Mouse (Mus musculus) heart, postnatal 10 days (tissue): Measurements from ENCODE around the gene Dnajc10. TPM values are rescaled to one million over a fixed set of nuclear protein-coding genes. Genes with fewer than 3 reads are reported as not detected.

ENCODE experiments used
- DNase-seq, 2 experiments: peaks; one replicate each; pipeline ENCODE4 v3.0.0; 2021
- intact Hi-C: fragments of 180-260 bp; cut with DNase I; formaldehyde crosslinking; loops from one replicate; pipeline ENCODE4 v1.15.1; 2025
- total RNA-seq, 2 experiments: library from RNA; stranded (reverse); gene quantifications; 2 replicates each; pipeline ENCODE4 v1.2.3; 2021

Dnajc10 gene
- total RNA-seq, 2 experiments from 2014 or later, result 46.6 to 46.8 TPM

DNA sequence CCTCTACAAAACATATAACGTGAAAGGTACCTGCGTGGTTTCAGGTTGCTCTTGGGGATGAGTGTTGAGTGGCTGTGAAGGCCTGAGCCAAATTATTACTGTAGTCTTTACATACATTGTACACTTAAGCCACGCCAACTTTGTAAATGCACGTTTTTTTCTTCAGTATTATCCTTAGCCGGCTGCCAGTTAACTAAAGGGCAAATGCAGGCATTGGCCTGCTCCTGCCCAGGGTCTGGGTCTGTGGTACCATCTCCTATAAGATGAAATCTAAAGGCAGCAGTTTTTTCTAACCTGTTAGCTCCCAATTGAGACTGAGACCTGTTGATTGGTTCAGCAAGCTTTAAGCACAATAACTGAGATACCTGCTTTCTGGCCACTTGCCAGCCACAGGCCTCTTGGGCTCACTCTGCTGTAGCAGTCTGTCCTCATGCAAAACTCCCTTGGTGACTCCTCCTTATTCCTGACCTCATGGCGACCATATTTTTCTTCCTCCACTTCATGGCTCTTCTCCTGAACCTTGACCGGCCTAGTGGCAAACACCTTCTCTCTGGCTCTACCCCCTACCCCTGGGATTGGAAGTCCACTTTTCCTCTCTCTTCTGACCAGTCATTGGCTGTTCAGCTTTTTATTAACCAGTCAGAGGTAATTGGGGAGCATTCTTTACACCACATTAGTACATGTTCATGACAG is 13.8 kb downstream of the Dnajc10 start:
- DNase-seq, result no peak
- intact Hi-C loops, result no loop called here

GRCm38 (mm10) chr2:80340537-80340936 is 25.3 kb downstream of the Dnajc10 start:
- DNase-seq, result no peak
- intact Hi-C loops, result no loop called here

GRCm38 (mm10) chr2:80354531-80354930 is 39.3 kb downstream of the Dnajc10 start:
- DNase-seq, result no peak
- intact Hi-C loops, result no loop called here

DNA sequence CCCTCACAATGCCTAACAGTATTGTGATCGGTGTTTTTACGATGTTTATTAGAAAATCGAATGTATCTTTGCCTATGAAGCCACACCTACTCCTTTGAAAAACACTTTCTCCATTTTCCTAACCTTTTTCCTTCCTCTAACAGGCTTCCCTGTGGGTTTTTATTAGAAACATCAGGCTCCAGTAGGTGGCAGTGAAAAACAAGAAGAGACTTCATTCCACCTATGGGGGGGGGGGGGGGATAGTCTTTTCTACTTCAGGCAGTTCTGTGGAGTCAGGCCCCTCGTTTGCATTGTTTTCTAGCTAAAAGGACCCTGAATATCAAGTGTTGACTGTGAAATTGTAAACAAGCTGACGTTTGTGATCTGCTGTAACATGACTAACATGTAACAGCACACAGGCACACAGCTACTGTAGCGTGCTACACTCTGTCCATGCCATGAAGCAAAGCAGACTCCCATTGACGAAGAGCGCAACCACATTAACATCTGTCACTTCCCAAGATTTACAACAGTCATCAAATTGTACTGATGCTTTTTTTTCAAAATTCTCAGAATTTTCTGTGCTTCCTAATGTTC is 41.5 kb downstream of the Dnajc10 start:
- peak in 1 of 2 experiments; percentile 30 for DNase-seq
- intact Hi-C loops, result loop anchor here (5.0 kb wide), 3 partner anchors 91 to 316 kb away; partner anchors contain the start of gene Frzb

- no peak for DNase-seq
- intact Hi-C loops, result no loop called here
Observed at GRCm38 (mm10) chr2:80371458-80371857, 56.2 kb downstream of the Dnajc10 start.

- no peak for DNase-seq
- intact Hi-C loops, result no loop called here
Observed at GRCm38 (mm10) chr2:80374892-80375291, 59.6 kb downstream of the Dnajc10 start.

DNA sequence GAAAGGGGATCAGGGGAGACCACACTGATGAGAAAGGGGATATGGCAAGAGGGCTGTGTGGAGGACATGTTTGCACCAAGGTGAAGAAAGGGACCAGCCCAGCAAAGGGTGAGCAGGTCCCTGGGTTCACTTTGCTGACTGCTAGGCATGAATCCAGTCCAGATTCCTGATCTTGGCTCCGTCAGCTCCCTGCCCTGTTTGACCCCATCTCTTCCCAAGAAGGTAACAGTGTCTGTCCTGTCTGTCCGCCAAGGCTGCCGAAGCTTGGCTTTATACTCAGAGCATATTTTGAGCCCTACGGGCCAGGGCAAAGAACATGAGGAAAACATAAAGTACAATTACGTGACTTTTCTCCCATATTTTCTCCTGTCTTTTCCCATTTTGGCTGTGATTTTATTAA is 64.6 kb downstream of the Dnajc10 start:
- DNase-seq, result peak in 1 of 2 experiments; percentile 8
- intact Hi-C loops, result no loop called here

DNA sequence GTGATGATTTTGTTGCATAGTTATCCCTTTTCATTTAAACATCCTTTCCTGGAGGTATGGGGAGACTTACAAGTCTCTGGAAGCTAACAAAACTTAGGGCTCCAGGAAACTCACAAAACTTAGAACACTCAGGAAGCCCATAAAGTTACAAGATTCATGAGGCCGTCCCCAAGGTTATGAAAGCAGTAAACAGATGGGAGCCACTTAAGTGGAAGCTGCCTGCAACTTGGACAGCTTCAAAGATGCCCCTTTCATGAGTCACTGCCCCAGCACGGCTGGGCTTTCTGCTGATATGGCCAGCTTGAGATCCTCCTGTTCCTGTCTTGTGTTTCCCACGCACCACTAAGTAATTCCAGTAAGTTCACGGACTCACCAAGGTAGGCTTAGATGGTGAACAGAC is 69.2 kb downstream of the Dnajc10 start:
- intact Hi-C loops, result no loop called here
- no peak for DNase-seq

DNA sequence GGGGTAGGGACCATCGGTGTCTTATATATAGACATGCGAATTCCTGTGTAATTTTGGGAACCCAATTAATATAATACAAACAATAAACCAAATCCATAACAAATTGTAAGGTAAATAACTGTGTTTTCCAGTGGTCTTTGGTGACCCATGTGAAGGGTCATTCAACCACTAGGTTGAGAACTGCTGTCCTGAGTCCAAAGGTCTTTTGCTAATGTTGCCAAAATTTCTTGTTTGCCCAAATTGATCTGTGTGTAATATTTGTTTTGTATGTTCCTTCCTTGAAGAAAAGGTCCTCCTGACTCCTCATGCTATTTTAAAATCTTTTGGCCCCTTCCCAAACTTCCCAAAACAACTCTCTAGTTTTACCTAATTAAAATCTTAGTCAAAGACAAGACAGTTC is 71.0 kb downstream of the Dnajc10 start:
- no peak for DNase-seq
- intact Hi-C loops, result no loop called here

GRCm38 (mm10) chr2:80387668-80388067 is 72.4 kb downstream of the Dnajc10 start:
- intact Hi-C loops, result no loop called here
- peak; percentile 22 to 23 for DNase-seq

DNA sequence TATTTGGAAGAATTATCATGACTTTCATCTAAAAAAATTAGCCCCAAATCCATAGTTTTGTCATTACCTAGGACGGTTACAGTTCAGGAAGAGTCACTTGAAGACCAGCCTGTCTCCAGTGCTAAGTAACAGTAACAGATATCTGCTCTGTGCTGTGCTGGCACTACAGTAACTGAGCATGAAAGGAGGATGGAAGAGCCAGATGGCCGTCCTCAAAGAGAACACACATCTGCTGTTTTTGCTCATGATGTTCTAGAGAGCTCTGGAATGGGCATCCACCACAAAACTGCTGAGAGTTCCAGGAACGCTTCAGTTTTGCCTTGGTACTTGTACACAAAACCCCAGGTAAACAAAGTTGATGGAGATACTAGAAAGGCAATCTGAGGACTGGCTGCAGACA is 73.1 kb downstream of the Dnajc10 start:
- peak in 1 of 2 experiments; percentile 10 for DNase-seq
- intact Hi-C loops, result no loop called here

- intact Hi-C loops, result no loop called here
- no peak for DNase-seq
Observed at GRCm38 (mm10) chr2:80396057-80396456, 80.8 kb downstream of the Dnajc10 start.

DNA sequence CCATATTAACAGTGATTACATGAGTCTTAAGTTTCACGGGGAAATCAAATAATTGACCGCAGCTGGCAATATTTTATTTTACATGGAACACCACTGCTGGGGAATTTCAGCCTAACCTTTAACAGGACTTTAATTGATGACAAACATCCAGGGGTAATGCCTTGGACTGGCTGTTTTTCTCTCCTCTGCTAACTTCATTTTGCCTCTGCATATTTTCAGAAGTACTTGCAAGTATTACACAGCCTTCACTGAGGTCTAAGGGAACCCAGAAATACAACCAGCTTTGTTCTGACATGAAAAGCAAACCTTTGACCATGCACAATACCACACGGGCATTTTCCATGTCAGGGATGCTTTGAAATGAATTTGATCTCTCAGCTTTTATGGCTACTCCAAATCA is 81.6 kb downstream of the Dnajc10 start:
- no peak for DNase-seq
- intact Hi-C loops, result no loop called here

DNA sequence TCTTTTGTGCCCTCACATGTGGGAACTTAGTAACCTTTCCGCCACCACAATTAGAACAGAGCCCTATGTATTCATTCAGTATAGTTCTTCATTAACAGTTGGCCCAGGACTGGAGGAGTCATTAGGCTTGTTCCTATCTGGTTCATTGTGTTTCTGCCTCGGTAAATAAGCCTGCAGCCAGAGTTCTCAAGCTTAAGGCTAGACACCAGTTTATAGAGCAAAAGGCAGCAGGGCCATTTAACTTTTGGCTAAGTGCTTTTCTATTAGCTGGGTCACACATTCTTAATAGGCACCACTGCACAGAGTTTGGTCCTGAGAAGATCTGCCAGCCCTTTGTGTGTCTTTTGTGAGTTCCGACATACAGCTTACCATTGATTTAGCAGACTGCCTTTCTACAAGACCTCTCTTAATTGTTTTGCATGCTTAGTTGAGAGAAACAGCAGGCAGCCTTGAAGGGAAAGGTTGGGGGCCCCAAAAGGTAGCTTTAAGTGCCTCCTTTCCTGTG is 83.4 kb downstream of the Dnajc10 start:
- intact Hi-C loops, result no loop called here
- DNase-seq, result no peak

Other genes with a start within 250 kb of the Dnajc10 start
- 10 to 100 TPM; 11.9 to 16.1 TPM for gene Pde1a, start 186.0 kb upstream of the Dnajc10 start, total RNA-seq
- not detected for gene Prdx6b, start 23.0 kb upstream of the Dnajc10 start, total RNA-seq
- 1 to 10 TPM; 7.1 to 7.4 TPM for gene Frzb, start 132.2 kb downstream of the Dnajc10 start, total RNA-seq